In genomic region chr2:101797901-101798250, GRCm38 (mm10) we compare ENCODE assay signal across 8 mouse cellular contexts.
DNase-seq lines count a peak whose midpoint lies in the region; TF ChIP-seq lines count a peak whose summit lies in the region.

No protein-coding gene starts in this region.

- peaks cover 5% of the 10 kb centered on the region; the same call in 1 of the 2 replicates for H3K27me3 ChIP-seq in spleen, adult 2 months (ENCODE audit: control insufficient read depth, insufficient read depth, low read length)
- peaks cover 11% of the 10 kb centered on the region; the same call in 1 of the 2 replicates for H3K27me3 ChIP-seq in forebrain, embryonic 10.5 days (ENCODE audit: poor library complexity, severe bottlenecking)
- H3K27me3 ChIP-seq in myocyte (ENCODE audit: control insufficient read depth, insufficient read depth, insufficient read length): no peaks in the 10 kb centered on the region

- no peaks in the 10 kb centered on the region for H3K79me2 ChIP-seq in myocyte (ENCODE audit: control insufficient read depth, insufficient read depth)

- intact Hi-C loops in left cerebral cortex, postnatal 14 days (cut with DNase I): loop anchor here (5.0 kb wide), 3 partner anchors 66 to 91 kb away; no protein-coding TSS in a partner anchor

- DNase-seq in spleen, adult 2 months (ENCODE audit: low read depth in 1 of 2, low spot score in 2 of 2): no peak
- DNase-seq in spleen, postnatal 36 days (ENCODE audit: low spot score in 2 of 2): no peak
- DNase-seq in forebrain, embryonic 10.5 days (ENCODE audit: extremely low spot score, low spot score): no peak
- DNase-seq in kidney, postnatal 25 days: peak; percentile 27 to 45
- no peak for DNase-seq in right cerebral cortex, postnatal 14 days
- DNase-seq in urinary bladder, postnatal 10 days (ENCODE audit: low spot score): no peak
- no peak for DNase-seq in left cerebral cortex, postnatal 14 days (ENCODE audit: low spot score in 2 of 2)

- peak overlapping the region; percentile 46; the same call in 1 of the 2 replicates for H3K4me3 ChIP-seq in spleen, adult 2 months (ENCODE audit: extremely low read depth, insufficient read depth, insufficient read length)
- peak overlapping the region; percentile 72 for H3K4me3 ChIP-seq in forebrain, embryonic 10.5 days
- peak overlapping the region; percentile 20 for H3K4me3 ChIP-seq in myocyte

- peak overlapping the region; percentile 12; the same call in 1 of the 2 replicates for H3K27ac ChIP-seq in spleen, adult 2 months (ENCODE audit: insufficient read depth, low read length)
- H3K27ac ChIP-seq in forebrain, embryonic 10.5 days: peak overlapping the region; percentile 90

- TF ChIP-seq POLR2A in spleen, adult 2 months (IDR thresholded peaks at IDR 0.05; ENCODE audit: low read depth, low read length): no peak
- TF ChIP-seq POLR2A in myocyte (IDR thresholded peaks at IDR 0.05; ENCODE audit: insufficient read length, low read depth): no peak

- H3K36me3 ChIP-seq in spleen, adult 2 months (ENCODE audit: control insufficient read depth, insufficient read depth, low read length): no peaks in the 10 kb centered on the region
- peaks cover 22% of the 10 kb centered on the region for H3K36me3 ChIP-seq in forebrain, embryonic 10.5 days (replicated peaks)
- H3K36me3 ChIP-seq in myocyte (ENCODE audit: control insufficient read depth, insufficient read depth): no peaks in the 10 kb centered on the region

- no peak for TF ChIP-seq CTCF in spleen, adult 2 months (IDR thresholded peaks at IDR 0.05; ENCODE audit: extremely low read depth, insufficient read depth, insufficient read length, insufficient replicate concordance)

- H3K9me3 ChIP-seq in forebrain, embryonic 10.5 days: no peaks in the 10 kb centered on the region

- no peak overlapping the region for H3ac ChIP-seq in myocyte (ENCODE audit: control insufficient read depth, insufficient read length)

- H3K4me2 ChIP-seq in myocyte (ENCODE audit: low read depth): peak overlapping the region; percentile 71

- H3K4me1 ChIP-seq in spleen, adult 2 months (ENCODE audit: control insufficient read depth, insufficient read depth, insufficient read length): peaks cover 7% of the 10 kb centered on the region; the same call in 1 of the 2 replicates
- H3K4me1 ChIP-seq in forebrain, embryonic 10.5 days: peaks cover 35% of the 10 kb centered on the region

- WGBS in spleen, adult 2 months: 6% methylated on average over 19 of the region's 19 CpGs
- WGBS in forebrain, embryonic 10.5 days: 2% methylated on average over 19 of the region's 19 CpGs

TF ChIP-seq in myocyte, 11 proteins besides CTCF, POLR2A, EP300 and RAD21:
- TF ChIP-seq TCF3 (IDR thresholded peaks at IDR 0.05; ENCODE audit: insufficient read length, low read depth) (no peak), MYOD1 (IDR thresholded peaks at IDR 0.05; ENCODE audit: control insufficient read depth in 1 of 3, insufficient read length in 2 of 3, low read depth in 2 of 3) (no peak), SRF (IDR thresholded peaks at IDR 0.05; ENCODE audit: control insufficient read depth, insufficient read length, low read depth) (no peak), CEBPB (IDR thresholded peaks at IDR 0.05; ENCODE audit: insufficient read depth, poor library complexity, severe bottlenecking) (no peak)

Comparison
In these comparisons a context has a peak if more than half of its experiments do, and no peak if none do; other contexts are left out.
1. DNase-seq: peak in kidney, postnatal 25 days (2 of 2); none in spleen, adult 2 months (0 of 2), spleen, postnatal 36 days (0 of 2), forebrain, embryonic 10.5 days (single experiment), right cerebral cortex, postnatal 14 days (single experiment), urinary bladder, postnatal 10 days (single experiment) and left cerebral cortex, postnatal 14 days (0 of 2).
2. H3K4me3 ChIP-seq: peak in every context shown above with its lines; median percentile 72 in forebrain, embryonic 10.5 days; 46 in spleen, adult 2 months; 20 in myocyte.